Mouse (Mus musculus): ENCODE results near the gene Fat3.

Gene Fat3

GRCm38 (mm10) chr9:15939594-15939993, 561.5 kb downstream of the Fat3 start:
- no peak for DNase-seq

GRCm38 (mm10) chr9:15937837-15938514, 563.1 kb downstream of the Fat3 start:
- no peak for DNase-seq

- no peak for DNase-seq
Observed at GRCm38 (mm10) chr9:15930928-15931443, 570.1 kb downstream of the Fat3 start.

- no peak for DNase-seq
Observed at GRCm38 (mm10) chr9:15928331-15928730, 572.8 kb downstream of the Fat3 start.

- DNase-seq: no peak
Observed at GRCm38 (mm10) chr9:15927378-15928083, 573.6 kb downstream of the Fat3 start.

GRCm38 (mm10) chr9:15925237-15925636, 575.8 kb downstream of the Fat3 start:
- DNase-seq: no peak

GRCm38 (mm10) chr9:15920271-15920670, 580.8 kb downstream of the Fat3 start:
- DNase-seq: no peak

- no peak for DNase-seq
Observed at GRCm38 (mm10) chr9:15919373-15920005, 581.6 kb downstream of the Fat3 start.

GRCm38 (mm10) chr9:15916600-15916999, 584.5 kb downstream of the Fat3 start:
- DNase-seq: no peak

- no peak for DNase-seq
Observed at GRCm38 (mm10) chr9:15912735-15913134, 588.4 kb downstream of the Fat3 start.

- no peak for DNase-seq
Observed at GRCm38 (mm10) chr9:15909397-15910113, 591.5 kb downstream of the Fat3 start.

GRCm38 (mm10) chr9:15903948-15904750, 596.9 kb downstream of the Fat3 start:
- DNase-seq: peak; percentile 11

GRCm38 (mm10) chr9:15898112-15898511, 603.0 kb downstream of the Fat3 start:
- no peak for DNase-seq

GRCm38 (mm10) chr9:15886756-15887155, 614.3 kb downstream of the Fat3 start:
- no peak for DNase-seq

- DNase-seq: no peak
Observed at GRCm38 (mm10) chr9:15880754-15881153, 620.3 kb downstream of the Fat3 start.

GRCm38 (mm10) chr9:15880160-15880603, 620.9 kb downstream of the Fat3 start:
- no peak for DNase-seq

GRCm38 (mm10) chr9:15874506-15875160, 626.5 kb downstream of the Fat3 start, which contains the start of gene Mtnr1b:
TSS of gene Mtnr1b (minus strand) at chr9:15874556.
- DNase-seq: no peak

- DNase-seq: no peak
Observed at GRCm38 (mm10) chr9:15870013-15870412, 631.1 kb downstream of the Fat3 start.

- no peak for DNase-seq
Observed at GRCm38 (mm10) chr9:15869456-15869855, 631.6 kb downstream of the Fat3 start.

- no peak for DNase-seq
Observed at GRCm38 (mm10) chr9:15866280-15867072, 634.6 kb downstream of the Fat3 start.

- DNase-seq: no peak
Observed at GRCm38 (mm10) chr9:15861402-15861801, 639.7 kb downstream of the Fat3 start.
